Mouse (Mus musculus): Measurements from ENCODE around the gene Pip5k1c.

Gene Pip5k1c

GRCm38 (mm10) chr10:81325176-81325575, 32.4 kb downstream of the Pip5k1c start:
- no peak for DNase-seq

- DNase-seq: no peak
Observed at GRCm38 (mm10) chr10:81325781-81326180, 33.0 kb downstream of the Pip5k1c start.

GRCm38 (mm10) chr10:81326858-81327257, 34.1 kb downstream of the Pip5k1c start:
- DNase-seq: no peak

- no peak for DNase-seq
Observed at GRCm38 (mm10) chr10:81327959-81328358, 35.2 kb downstream of the Pip5k1c start.

- no peak for DNase-seq
Observed at GRCm38 (mm10) chr10:81328386-81328785, 35.6 kb downstream of the Pip5k1c start, which contains the start of gene Tbxa2r. TSS of gene Tbxa2r (plus strand) at chr10:81328731.

- no peak for DNase-seq
Observed at GRCm38 (mm10) chr10:81329194-81329975, 36.6 kb downstream of the Pip5k1c start.

GRCm38 (mm10) chr10:81330007-81330406, 37.2 kb downstream of the Pip5k1c start:
- no peak for DNase-seq

GRCm38 (mm10) chr10:81332277-81332676, 39.5 kb downstream of the Pip5k1c start:
- no peak for DNase-seq

GRCm38 (mm10) chr10:81334324-81334723, 41.6 kb downstream of the Pip5k1c start:
- DNase-seq: no peak

GRCm38 (mm10) chr10:81335393-81336340, 42.9 kb downstream of the Pip5k1c start:
- DNase-seq: no peak

GRCm38 (mm10) chr10:81336558-81336957, 43.8 kb downstream of the Pip5k1c start:
- no peak for DNase-seq

- DNase-seq: peak; percentile 40
Observed at GRCm38 (mm10) chr10:81340551-81341332, 48.0 kb downstream of the Pip5k1c start.

- peak; percentile 51 for DNase-seq
Observed at GRCm38 (mm10) chr10:81341333-81341949, 48.7 kb downstream of the Pip5k1c start.

- DNase-seq: no peak
Observed at GRCm38 (mm10) chr10:81342686-81343505, 50.1 kb downstream of the Pip5k1c start, which contains the start of gene Gipc3. TSS of gene Gipc3 (minus strand) at chr10:81343266.

- DNase-seq: peak; percentile 36
Observed at GRCm38 (mm10) chr10:81344421-81345161, 51.8 kb downstream of the Pip5k1c start.

GRCm38 (mm10) chr10:81345162-81345534, 52.4 kb downstream of the Pip5k1c start:
- DNase-seq: peak; percentile 35

GRCm38 (mm10) chr10:81346453-81347067, 53.8 kb downstream of the Pip5k1c start:
- peak; percentile 46 for DNase-seq

- DNase-seq: no peak
Observed at GRCm38 (mm10) chr10:81349146-81349545, 56.4 kb downstream of the Pip5k1c start.

GRCm38 (mm10) chr10:81349961-81350350, 57.2 kb downstream of the Pip5k1c start:
- DNase-seq: no peak

All from cerebellum, adult 9-11 months (tissue).